Mouse (Mus musculus): ENCODE results near the gene Bglap2.
"Not testable (repeated sequence)": the region's sequence is repeated elsewhere in the genome, so short reads cannot be mapped to it uniquely, and the experiment has no call there.

Bglap2 gene

DNA sequence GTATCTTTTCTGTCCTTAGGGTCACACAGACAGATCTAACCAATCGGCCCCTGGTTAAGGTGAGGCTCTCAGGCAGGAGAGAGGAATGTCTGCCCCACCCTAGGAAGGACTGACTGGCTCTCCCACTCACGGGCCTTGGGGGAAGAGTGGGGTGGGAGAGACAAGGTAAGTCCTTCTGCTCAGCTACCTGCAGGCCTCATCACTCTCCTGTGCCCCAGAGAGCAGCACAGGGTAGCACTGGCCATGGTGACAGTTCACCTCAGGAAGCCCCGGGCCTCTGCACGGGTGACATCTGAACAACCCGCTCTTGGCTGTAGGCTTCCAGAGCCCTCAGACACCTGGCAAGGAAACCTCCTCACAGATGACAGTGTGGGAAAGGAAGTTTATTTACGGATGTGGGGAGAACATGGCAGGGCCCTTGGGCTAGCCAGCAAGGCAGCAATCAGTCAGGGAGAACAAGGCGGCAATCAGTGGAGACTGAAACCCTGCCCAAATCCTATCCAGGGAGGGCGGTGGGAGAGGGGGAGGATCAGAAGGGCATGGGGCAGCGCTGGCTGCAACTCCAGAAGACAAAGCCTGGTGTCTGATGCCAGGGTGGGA, 15.4 kb upstream of the Bglap2 start:
- DNase-seq (ENCODE audit: low spot score) = no peak

- DNase-seq (ENCODE audit: low spot score) = no peak
These were observed 5.9 kb upstream of the Bglap2 start, which contains the start of gene Bglap for GRCm38 (mm10) chr3:88384364-88384763. Gene Bglap, minus strand, starts transcription at chr3:88384464.

- DNase-seq (ENCODE audit: low spot score) = not testable (repeated sequence)
These were observed 3.9 kb upstream of the Bglap2 start for GRCm38 (mm10) chr3:88382383-88382782.

- DNase-seq (ENCODE audit: low spot score) = not testable (repeated sequence)
These were observed 3.2 kb upstream of the Bglap2 start for GRCm38 (mm10) chr3:88381389-88382315.

GRCm38 (mm10) chr3:88376644-88377043, 1.9 kb downstream of the Bglap2 start:
- DNase-seq (ENCODE audit: low spot score) = not testable (repeated sequence)

GRCm38 (mm10) chr3:88375750-88376626, 2.5 kb downstream of the Bglap2 start:
- DNase-seq (ENCODE audit: low spot score) = not testable (repeated sequence)

GRCm38 (mm10) chr3:88372643-88373042, 5.9 kb downstream of the Bglap2 start, which contains the start of gene Bglap3:
Gene Bglap3, minus strand, starts transcription at chr3:88372743.
- DNase-seq (ENCODE audit: low spot score) = not testable (repeated sequence)

DNA sequence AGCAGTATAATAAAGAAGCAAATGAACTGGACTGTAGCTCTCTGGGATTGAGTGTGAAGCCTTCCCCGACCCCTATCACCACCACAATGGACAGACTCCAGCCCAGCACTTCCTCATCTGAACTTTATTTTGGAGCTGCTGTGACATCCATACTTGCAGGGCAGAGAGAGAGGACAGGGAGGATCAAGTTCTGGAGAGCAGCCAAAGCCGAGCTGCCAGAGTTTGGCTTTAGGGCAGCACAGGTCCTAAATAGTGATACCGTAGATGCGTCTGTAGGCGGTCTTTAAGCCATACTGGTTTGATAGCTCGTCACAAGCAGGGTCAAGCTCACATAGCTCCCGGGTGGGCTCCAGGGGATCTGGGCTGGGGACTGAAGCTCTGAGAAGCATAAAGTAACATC, 10.0 kb downstream of the Bglap2 start:
- not testable (repeated sequence) for DNase-seq (ENCODE audit: low spot score)

- not testable (repeated sequence) for DNase-seq (ENCODE audit: low spot score)
These were observed 11.0 kb downstream of the Bglap2 start for GRCm38 (mm10) chr3:88367517-88367916.

DNA sequence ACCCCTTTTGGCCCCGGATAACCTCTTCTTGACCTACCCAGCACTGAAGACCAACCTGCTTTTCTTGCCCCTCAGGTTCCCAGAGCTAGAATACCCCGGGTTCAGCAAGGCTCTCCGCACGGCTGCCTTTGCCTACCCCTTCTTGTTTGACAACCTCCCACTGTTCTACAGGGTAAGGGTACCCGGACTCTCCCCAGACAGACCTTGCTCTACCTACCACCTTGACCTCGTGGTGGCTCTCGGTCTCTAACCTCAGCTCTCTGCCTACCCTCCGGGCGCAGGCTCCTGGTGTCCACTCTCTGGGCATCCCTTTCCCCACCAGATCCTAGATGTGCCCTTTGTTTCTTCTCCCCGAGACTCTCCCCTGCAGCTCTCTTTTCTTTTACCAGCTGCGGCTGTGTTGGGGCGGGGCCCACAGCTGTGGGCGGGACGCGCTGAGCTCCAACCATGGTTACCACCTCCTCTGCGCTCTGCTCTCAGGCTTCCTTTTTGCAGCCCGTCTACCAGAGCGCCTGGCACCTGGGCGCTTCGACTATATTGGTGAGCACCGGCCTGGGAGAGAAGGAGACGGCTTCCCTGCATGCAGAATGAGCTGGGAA, 11.6 kb downstream of the Bglap2 start:
- DNase-seq (ENCODE audit: low spot score) = not testable (repeated sequence)

DNA sequence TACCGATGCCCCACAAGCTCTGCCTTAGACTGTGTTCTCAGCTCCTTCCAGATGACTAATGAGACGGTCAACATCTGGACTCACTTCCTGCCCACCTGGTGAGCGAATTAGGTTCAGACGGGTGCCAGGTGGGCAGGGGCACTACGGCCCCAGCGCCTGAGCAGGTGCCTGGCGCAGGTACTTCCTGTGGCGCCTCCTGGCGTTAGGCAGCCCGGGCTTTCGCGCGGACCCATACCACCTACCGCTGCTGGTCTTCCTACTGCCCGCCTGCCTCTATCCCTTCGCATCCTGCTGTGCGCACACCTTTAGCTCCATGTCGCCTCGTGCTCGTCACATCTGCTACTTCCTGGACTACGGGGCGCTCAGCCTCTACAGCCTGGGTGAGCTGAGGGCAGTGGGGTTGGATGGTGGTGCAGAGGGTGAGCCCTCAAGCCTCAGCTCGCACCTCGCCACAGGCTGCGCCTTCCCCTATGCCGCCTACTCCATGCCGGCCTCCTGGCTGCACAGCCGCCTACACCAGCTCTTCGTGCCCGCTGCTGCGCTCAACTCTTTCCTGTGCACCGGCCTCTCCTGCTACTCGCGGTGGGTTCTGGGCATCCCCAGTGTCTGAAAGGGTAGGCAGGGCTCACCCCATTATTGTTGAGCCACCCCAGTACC, 12.7 kb downstream of the Bglap2 start:
- no peak for DNase-seq (ENCODE audit: low spot score)

- peak; percentile 81 for DNase-seq (ENCODE audit: low spot score)
These were observed 14.2 kb downstream of the Bglap2 start, which contains the start of gene Paqr6 for GRCm38 (mm10) chr3:88364337-88364736. Gene Paqr6, plus strand, starts transcription at chr3:88364584.

GRCm38 (mm10) chr3:88363700-88364099, 14.8 kb downstream of the Bglap2 start:
- DNase-seq (ENCODE audit: low spot score) = peak; percentile 82

- DNase-seq (ENCODE audit: low spot score) = no peak
These were observed 16.7 kb downstream of the Bglap2 start for GRCm38 (mm10) chr3:88361612-88362313.

- no peak for DNase-seq (ENCODE audit: low spot score)
These were observed 17.4 kb downstream of the Bglap2 start for GRCm38 (mm10) chr3:88361096-88361495.

GRCm38 (mm10) chr3:88359989-88360388, 18.5 kb downstream of the Bglap2 start:
- DNase-seq (ENCODE audit: low spot score) = no peak

- DNase-seq (ENCODE audit: low spot score) = no peak
These were observed 18.9 kb downstream of the Bglap2 start for GRCm38 (mm10) chr3:88359584-88359983.

GRCm38 (mm10) chr3:88354396-88355165, 23.9 kb downstream of the Bglap2 start:
- no peak for DNase-seq (ENCODE audit: low spot score)

DNA sequence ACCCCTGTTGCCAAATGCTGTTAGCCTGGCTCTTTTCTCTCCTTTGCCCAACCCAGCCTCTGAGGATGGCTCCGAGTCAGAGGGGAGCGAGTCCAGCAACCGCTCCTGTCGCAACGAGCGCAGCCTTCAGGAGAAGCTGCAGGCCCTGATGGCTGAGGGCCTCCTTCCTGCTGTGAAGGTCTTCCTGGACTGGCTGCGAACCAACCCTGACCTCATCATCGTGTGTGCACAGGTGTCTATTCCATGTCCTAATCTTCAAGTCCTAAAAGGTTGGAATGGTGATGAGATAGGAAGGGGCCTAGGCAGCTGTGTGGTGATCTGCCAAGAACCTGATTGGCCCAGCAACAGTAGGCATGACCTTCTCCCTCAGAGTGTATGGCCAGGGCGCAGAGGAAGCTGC, 25.6 kb downstream of the Bglap2 start:
- no peak for DNase-seq (ENCODE audit: low spot score)

DNA sequence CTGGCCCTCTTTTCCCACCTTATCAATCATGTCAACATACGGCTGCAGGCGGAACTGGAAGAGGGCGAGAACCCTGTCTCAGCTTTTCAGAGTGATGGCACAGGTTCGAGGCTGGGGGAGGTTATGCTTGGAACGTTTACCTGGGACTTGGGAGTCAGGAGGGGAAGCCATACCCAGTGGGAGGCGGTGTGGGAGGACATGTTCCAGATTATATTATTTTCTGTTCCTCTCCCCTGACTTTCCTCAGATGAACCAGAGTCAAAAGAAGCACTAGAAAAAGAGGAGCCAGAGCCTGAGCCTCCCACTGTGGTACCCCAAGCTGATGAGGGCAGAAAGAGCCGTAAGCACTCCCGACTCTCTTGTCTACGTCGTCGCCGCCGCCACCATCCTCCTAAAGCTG, 27.8 kb downstream of the Bglap2 start:
- DNase-seq (ENCODE audit: low spot score) = no peak
